Mouse (Mus musculus): ENCODE data around the gene Rassf1. TPM values are rescaled to one million over a fixed set of nuclear protein-coding genes. Genes with fewer than 3 reads are reported as not detected.
A peak's percentile ranks its signal among the peaks of the same experiment; 100 is the strongest.

The Rassf1 gene
- total RNA-seq (2017), result 36.3 and 47.8 TPM in 2 replicates

GRCm38 (mm10) chr9:107551117-107551889, at the start of gene Rassf1:
Gene Rassf1 (plus strand): TSS chr9:107551555.
- ATAC-seq (replicated peaks in 1 of 2; ENCODE audit: insufficient read depth in 1 of 2, low FRiP score in 2 of 2, low TSS enrichment in 1 of 2, low read depth in 1 of 2, poor library complexity in 2 of 2, severe bottlenecking in 2 of 2), result peak in 1 of 2 experiments; percentile 21; a peak in 1 of 4 replicates

DNA sequence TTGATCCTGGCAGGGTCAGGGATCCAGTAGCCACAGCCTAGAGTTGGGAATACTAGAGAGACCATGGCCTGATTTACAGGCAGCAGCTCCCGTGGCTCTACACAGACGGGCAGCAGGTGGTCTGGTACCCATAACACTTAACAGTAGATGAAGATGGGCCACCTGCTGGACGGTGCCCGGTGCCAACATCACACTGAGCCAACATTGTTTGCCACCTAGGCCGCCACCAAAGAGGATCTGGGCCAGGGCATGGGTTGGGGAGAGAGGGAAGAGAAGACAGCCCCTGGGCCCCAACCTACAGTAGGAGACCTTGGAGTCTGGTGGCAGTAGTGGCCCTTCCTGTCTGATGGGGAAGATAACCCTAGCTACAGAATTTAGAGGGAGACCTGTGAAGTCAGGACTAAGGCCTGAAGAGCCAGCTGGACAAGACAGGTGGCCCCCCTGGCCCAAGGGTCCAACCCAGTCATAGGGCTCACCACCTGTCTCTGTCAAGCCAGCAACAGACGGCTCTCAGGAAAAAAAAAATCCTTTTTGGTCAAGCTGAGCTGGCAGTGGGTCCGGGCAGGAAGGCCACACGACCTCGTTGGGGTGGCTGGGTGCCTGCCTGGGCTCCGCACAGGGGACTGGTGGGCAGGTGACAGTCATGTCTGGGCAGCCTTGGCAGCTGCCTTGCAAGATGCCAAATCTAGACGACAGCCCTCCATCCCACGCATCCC, 49.1 kb upstream of the Rassf1 start:
- ATAC-seq (replicated peaks in 1 of 2; ENCODE audit: insufficient read depth in 1 of 2, low FRiP score in 2 of 2, low TSS enrichment in 1 of 2, low read depth in 1 of 2, poor library complexity in 2 of 2, severe bottlenecking in 2 of 2), result no peak

DNA sequence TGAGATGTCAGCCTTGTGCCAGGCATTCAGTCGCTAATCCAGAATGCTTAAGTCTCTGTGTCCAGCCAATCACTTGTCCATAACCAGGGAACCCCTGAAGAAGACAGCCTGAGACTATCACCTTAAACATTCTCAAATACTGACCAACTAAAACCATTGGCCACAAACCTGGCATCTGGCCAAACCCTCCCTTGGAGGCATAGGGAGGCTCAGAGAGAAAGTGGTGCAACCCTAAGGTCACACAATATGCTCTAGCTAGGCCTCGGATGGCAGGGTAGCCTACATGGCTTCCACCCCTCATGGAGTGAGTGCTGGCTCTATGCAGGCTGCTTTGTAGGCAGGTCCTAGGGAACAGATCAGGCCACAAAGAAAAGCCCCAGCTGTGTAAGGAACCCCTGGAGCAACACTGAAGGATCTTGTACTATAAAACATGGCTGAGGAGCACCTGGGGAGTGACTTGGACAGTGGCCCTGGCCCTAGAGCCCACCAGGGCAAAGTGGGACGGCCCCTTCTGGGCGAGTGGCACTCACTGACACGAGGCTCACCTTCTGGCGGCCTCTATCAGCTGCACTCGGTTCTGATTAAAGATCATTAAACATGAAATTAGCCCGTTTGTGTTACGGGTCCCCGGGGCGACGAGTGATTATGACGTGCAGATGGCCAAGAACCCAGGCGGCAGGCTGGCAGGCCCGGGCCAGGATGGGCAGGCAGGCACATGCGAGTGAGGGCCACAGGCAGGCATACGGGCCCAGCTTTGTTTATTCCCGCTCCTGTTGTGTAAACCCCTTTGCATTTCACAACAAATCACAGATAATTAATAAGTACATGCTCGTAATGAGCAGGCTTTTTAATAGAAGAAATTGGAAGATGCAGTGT, 46.5 kb upstream of the Rassf1 start:
- no peak for ATAC-seq (replicated peaks in 1 of 2; ENCODE audit: insufficient read depth in 1 of 2, low FRiP score in 2 of 2, low TSS enrichment in 1 of 2, low read depth in 1 of 2, poor library complexity in 2 of 2, severe bottlenecking in 2 of 2)

DNA sequence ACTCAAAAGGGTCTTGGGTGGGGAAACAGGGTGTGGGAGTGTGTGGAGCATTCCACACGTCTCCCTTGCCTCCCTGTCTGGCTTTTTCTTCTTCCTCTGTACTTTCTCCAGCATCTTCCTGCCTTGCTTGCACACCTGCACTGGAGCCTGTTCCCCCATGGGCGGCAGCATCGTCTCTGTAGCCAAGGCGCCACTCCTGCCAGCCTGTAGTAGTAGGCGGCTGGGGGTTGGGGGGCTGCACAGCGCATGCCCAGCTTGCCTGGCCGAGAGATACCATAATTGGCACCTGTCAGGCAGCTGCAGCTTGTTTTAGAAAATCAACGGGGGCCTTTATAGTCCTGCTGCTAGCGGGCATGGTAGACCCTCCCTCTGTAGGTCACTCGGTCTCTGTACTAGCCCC, 43.1 kb upstream of the Rassf1 start:
- ATAC-seq (replicated peaks in 1 of 2; ENCODE audit: insufficient read depth in 1 of 2, low FRiP score in 2 of 2, low TSS enrichment in 1 of 2, low read depth in 1 of 2, poor library complexity in 2 of 2, severe bottlenecking in 2 of 2), result no peak

DNA sequence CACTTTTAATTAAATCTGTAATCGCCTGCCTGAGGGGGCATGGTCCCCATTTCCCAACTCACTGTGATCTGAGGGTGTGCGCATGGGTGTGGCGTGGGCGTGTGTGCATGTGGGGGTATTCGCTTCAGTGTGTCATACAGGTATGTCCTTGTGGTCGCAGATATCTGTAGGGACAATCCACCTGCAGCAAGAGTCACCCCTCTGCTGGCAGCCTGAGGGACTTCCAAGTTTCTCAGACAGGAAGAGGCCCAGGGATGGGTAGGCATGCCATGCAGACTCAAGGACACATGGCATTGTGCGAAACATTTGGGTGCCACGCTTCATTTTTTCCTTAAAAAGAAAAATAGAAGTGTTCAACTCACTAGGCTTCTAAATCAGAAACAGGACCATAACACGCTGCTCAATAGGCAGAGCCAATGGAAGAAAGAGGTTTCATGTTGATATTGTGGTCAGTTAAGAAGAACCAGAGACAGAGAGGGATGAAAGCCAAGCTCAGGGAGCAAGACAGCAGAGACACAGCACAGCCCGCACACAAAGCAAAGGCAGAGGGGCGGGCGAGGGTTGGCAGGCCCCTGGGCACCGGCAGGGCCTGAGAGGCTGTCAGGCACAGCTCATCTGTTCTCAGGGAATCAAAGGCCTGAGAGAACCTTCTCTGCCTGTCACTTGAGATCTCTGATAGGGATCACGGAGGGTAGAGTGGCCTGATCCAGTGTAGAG, 40.8 kb upstream of the Rassf1 start:
- ATAC-seq (replicated peaks in 1 of 2; ENCODE audit: insufficient read depth in 1 of 2, low FRiP score in 2 of 2, low TSS enrichment in 1 of 2, low read depth in 1 of 2, poor library complexity in 2 of 2, severe bottlenecking in 2 of 2), result no peak

GRCm38 (mm10) chr9:107511436-107511835, 39.9 kb upstream of the Rassf1 start:
- no peak for ATAC-seq (replicated peaks in 1 of 2; ENCODE audit: insufficient read depth in 1 of 2, low FRiP score in 2 of 2, low TSS enrichment in 1 of 2, low read depth in 1 of 2, poor library complexity in 2 of 2, severe bottlenecking in 2 of 2)

DNA sequence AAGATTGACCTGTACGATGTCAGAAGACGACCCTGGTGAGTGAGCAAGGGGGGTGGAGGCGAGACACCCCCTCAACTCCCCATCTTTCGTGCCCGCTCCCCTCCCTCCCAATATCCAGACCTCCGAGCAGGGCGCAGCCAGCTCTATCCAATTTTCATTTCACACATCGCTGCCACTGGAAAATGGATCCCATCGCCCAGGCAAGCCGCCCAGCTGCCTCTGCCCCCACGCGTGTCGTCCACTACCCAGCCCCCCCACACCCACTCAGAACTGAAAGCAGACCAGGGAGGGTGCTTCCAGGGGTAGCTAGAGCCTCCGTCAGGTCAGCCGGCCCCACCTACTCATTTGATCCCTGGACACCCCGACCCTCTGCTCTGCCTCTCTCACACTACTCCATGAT, 39.0 kb upstream of the Rassf1 start:
- no peak for ATAC-seq (replicated peaks in 1 of 2; ENCODE audit: insufficient read depth in 1 of 2, low FRiP score in 2 of 2, low TSS enrichment in 1 of 2, low read depth in 1 of 2, poor library complexity in 2 of 2, severe bottlenecking in 2 of 2)

DNA sequence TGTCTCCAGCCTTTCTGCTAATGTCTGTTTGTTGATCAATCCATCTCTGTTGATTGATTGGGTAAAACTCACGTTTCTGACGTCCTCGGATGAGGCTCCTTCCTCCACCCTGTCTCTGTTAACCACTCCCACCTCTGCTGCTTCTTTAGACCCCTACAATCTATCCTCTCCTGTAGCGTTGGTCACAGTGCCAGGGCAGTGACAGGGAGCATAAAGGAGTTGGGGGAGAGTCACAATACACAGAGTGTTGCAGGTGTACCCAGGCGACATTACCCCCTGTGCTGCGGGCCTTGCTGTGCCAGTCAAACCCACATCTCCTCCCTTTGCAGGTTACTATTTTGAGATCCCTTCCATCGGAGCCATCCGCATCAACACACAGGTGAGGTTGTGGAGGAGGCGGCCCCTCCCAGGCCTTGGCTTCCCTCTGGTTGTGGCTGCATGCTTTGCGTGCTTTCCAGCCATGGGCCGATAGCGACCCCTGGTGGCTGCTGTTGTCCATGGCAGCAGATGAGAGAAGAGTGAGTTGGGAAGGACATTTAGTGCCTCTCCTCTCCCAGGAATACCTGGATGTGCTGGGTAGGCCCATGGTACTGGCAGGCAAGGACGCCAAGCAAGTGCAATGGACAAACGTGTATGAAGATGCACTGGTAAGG, 36.9 kb upstream of the Rassf1 start:
- peak; percentile 83 for ATAC-seq (replicated peaks in 1 of 2; ENCODE audit: insufficient read depth in 1 of 2, low FRiP score in 2 of 2, low TSS enrichment in 1 of 2, low read depth in 1 of 2, poor library complexity in 2 of 2, severe bottlenecking in 2 of 2)

DNA sequence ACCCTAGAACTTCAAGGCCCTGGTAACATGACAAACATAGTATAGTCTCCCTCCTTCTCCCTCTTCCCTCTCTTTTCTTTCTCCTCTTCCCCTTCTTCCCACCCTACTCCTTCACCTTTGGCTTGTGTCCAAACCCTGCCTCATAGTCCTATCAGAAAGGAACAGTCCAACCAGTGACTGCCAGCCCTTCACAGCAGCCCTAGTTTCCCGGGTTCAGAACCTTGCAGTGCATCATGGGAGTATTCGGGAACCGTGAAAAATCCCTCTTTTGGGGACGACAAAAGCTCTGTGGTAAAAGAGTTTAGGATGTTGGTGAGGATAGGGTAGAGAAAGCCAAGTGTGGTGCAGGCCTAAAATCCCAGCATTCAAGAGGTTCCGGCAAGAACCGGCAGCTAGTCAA, 31.0 kb upstream of the Rassf1 start:
- ATAC-seq (replicated peaks in 1 of 2; ENCODE audit: insufficient read depth in 1 of 2, low FRiP score in 2 of 2, low TSS enrichment in 1 of 2, low read depth in 1 of 2, poor library complexity in 2 of 2, severe bottlenecking in 2 of 2), result no peak

- ATAC-seq (replicated peaks in 1 of 2; ENCODE audit: insufficient read depth in 1 of 2, low FRiP score in 2 of 2, low TSS enrichment in 1 of 2, low read depth in 1 of 2, poor library complexity in 2 of 2, severe bottlenecking in 2 of 2), result no peak
Observed at GRCm38 (mm10) chr9:107521190-107521589, 30.2 kb upstream of the Rassf1 start.

GRCm38 (mm10) chr9:107521711-107522399, 29.5 kb upstream of the Rassf1 start:
- ATAC-seq (replicated peaks in 1 of 2; ENCODE audit: insufficient read depth in 1 of 2, low FRiP score in 2 of 2, low TSS enrichment in 1 of 2, low read depth in 1 of 2, poor library complexity in 2 of 2, severe bottlenecking in 2 of 2), result peak; percentile 19 to 51; a peak in 2 of 4 replicates

- ATAC-seq (replicated peaks in 1 of 2; ENCODE audit: insufficient read depth in 1 of 2, low FRiP score in 2 of 2, low TSS enrichment in 1 of 2, low read depth in 1 of 2, poor library complexity in 2 of 2, severe bottlenecking in 2 of 2), result no peak
Observed at GRCm38 (mm10) chr9:107522400-107522711, 29.0 kb upstream of the Rassf1 start.

- peak; percentile 28 to 61; a peak in 3 of 4 replicates for ATAC-seq (replicated peaks in 1 of 2; ENCODE audit: insufficient read depth in 1 of 2, low FRiP score in 2 of 2, low TSS enrichment in 1 of 2, low read depth in 1 of 2, poor library complexity in 2 of 2, severe bottlenecking in 2 of 2)
Observed at GRCm38 (mm10) chr9:107526198-107527026, 24.9 kb upstream of the Rassf1 start.

- peak; percentile 92 to 94 for ATAC-seq (replicated peaks in 1 of 2; ENCODE audit: insufficient read depth in 1 of 2, low FRiP score in 2 of 2, low TSS enrichment in 1 of 2, low read depth in 1 of 2, poor library complexity in 2 of 2, severe bottlenecking in 2 of 2)
Observed at GRCm38 (mm10) chr9:107533791-107534407, 17.5 kb upstream of the Rassf1 start, which contains the start of gene Tmem115. Gene Tmem115 (plus strand): TSS chr9:107533945.

All from hematopoietic stem cell, adult 5-6 weeks (primary cell).